Mouse (Mus musculus) ES-E14 (cell line): ENCODE results near the gene Pam. TPM values are rescaled to one million over a fixed set of nuclear protein-coding genes. Genes with fewer than 3 reads are reported as not detected.

Experiments used
- DNase-seq: peaks from one replicate; pipeline ENCODE4 v3.0.0-alpha.2; 2013; ENCODE audit warnings: low read depth, low spot score
- H3K27ac ChIP-seq: 2 replicates; pipeline ENCODE4 v1.5.1; 2012; ENCODE audit warnings: low read depth, mild to moderate bottlenecking, low read length, moderate library complexity, mixed read lengths; ENCODE audit not compliant: poor library complexity, insufficient read depth, severe bottlenecking
- H3K36me3 ChIP-seq: 2 replicates; pipeline ENCODE4 v1.6.1; 2012; ENCODE audit warnings: mild to moderate bottlenecking, low read length, moderate library complexity, mixed read lengths; ENCODE audit not compliant: control insufficient read depth, poor library complexity, insufficient read depth, severe bottlenecking
- H3K4me1 ChIP-seq, 2 experiments: fragments of 150-350 bp in 1 of 2; sonication (generic) in 1 of 2; 2 replicates each; pipeline ENCODE4 v1.6.1; 2012; ENCODE audit warnings: low read length in 2 of 2, mild to moderate bottlenecking in 1 of 2, mixed read lengths in 1 of 2; ENCODE audit not compliant: control insufficient read depth in 2 of 2, insufficient read depth in 2 of 2, poor library complexity in 1 of 2
- H3K4me3 ChIP-seq, 2 experiments: fragments of 150-350 bp in 1 of 2; sonication (generic) in 1 of 2; 2 replicates each; pipeline ENCODE4 v1.5.1; 2012; ENCODE audit warnings: low read length in 2 of 2, low read depth in 1 of 2, mild to moderate bottlenecking in 1 of 2, mixed read lengths in 1 of 2; ENCODE audit not compliant: insufficient read depth in 1 of 2, poor library complexity in 1 of 2, severe bottlenecking in 1 of 2
- H3K9ac ChIP-seq: 2 replicates; pipeline ENCODE4 v1.6.1; 2012; ENCODE audit warnings: low read depth, mild to moderate bottlenecking, low read length, mixed read lengths; ENCODE audit not compliant: poor library complexity, insufficient read depth, severe bottlenecking
- H3K9me3 ChIP-seq: fragments of 150-350 bp; sonication (generic); 2 replicates; pipeline ENCODE4 v1.6.1; 2012; ENCODE audit warnings: low read depth, mild to moderate bottlenecking, low read length; ENCODE audit not compliant: control insufficient read depth, insufficient read depth
- CHD2 ChIP-seq: IDR thresholded peaks from 2 replicates; pipeline ENCODE4 v1.6.1; 2014; ENCODE audit warnings: mild to moderate bottlenecking, low read depth, low read length, inconsistent platforms
- HCFC1 ChIP-seq: IDR thresholded peaks from 2 replicates; pipeline ENCODE4 v1.6.1; 2012; ENCODE audit warnings: low read length, inconsistent platforms, borderline replicate concordance; ENCODE audit not compliant: insufficient read depth
- MAFK ChIP-seq: IDR thresholded peaks from 2 replicates; pipeline ENCODE4 v1.6.1; 2014; ENCODE audit warnings: mild to moderate bottlenecking, low read depth, low read length, inconsistent platforms; ENCODE audit not compliant: insufficient read depth
- ZC3H11A ChIP-seq: IDR thresholded peaks from 2 replicates; pipeline ENCODE4 v1.6.1; 2012; ENCODE audit warnings: low read depth, mild to moderate bottlenecking, inconsistent platforms, low read length, borderline replicate concordance
- ZNF384 ChIP-seq: IDR thresholded peaks from 2 replicates; pipeline ENCODE4 v1.6.1; 2012; ENCODE audit warnings: low read depth, low read length, inconsistent platforms
- in situ Hi-C, 2 experiments: fragments of 600-800 bp; cut with MboI; formaldehyde crosslinking; loops; one replicate each; pipeline ENCODE4 v1.15.1; 2025; ENCODE audit warnings: low sequenced_read_pairs in 2 of 2, inconsistent platforms in 1 of 2; ENCODE audit not compliant: unreplicated experiment in 2 of 2
- total RNA-seq: library from RNA; depleted of rRNA; stranded (reverse); fragments of 300-350 nt; gene quantifications from 2 replicates; pipeline ENCODE4 v1.2.3, GENCODE M21; 2012

The Pam gene
- total RNA-seq, 1 experiment, result 16.0 TPM

- H3K4me1 ChIP-seq, result peaks cover 0 to 2% of the 10 kb centered on the region in 2 experiments; a peak in 1 of 4 replicates
- no peaks in the 10 kb centered on the region for H3K36me3 ChIP-seq
- 0 out of 4 replicates have a peak overlapping the region, but pooled peaks of 1 of the 2 experiments have one; percentile 19 for H3K4me3 ChIP-seq
- H3K9ac ChIP-seq, result no peak overlapping the region
- H3K27ac ChIP-seq, result no peak overlapping the region
- DNase-seq, result no peak
- H3K9me3 ChIP-seq, result no peaks in the 10 kb centered on the region
- TF ChIP-seq CHD2 (no peak), ZNF384 (peak; percentile 74)
- in situ Hi-C loops, result no loop called here
Observed at GRCm38 (mm10) chr1:97821282-97821681, 274.2 kb downstream of the Pam start.

GRCm38 (mm10) chr1:97809255-97809912 is 286.1 kb downstream of the Pam start:
- no peak for DNase-seq
- Histone ChIP-seq H3K4me3 (no peak overlapping the region), H3K27ac (no peak overlapping the region), H3K9ac (no peak overlapping the region), H3K4me1 (no peaks in the 10 kb centered on the region), H3K36me3 (no peaks in the 10 kb centered on the region), H3K9me3 (no peaks in the 10 kb centered on the region)
- TF ChIP-seq ZC3H11A (peak; percentile 26; the same call in 1 of the 2 replicates), CHD2 (no peak), HCFC1 (no peak)
- in situ Hi-C loops, result no loop called here

DNA sequence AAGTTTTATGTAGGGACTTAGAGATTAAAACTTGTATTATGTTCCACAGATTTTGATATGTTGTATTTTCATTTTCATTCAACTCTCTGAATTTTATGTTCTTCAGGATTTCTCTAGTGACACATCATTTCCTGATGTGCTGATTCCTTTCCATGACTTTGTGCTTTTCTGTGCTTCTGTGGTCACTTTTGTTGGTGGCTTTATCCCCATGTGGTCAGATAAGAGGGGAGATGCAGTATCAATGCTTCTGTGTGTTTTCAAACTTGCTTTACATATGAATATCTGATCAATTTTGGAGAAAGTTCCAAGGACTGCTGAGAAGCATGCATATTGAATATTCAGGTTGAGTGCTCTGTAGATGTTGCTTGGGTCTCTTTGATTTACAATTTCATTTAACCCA is 290.9 kb downstream of the Pam start:
- H3K4me3 ChIP-seq, result no peak overlapping the region
- H3K4me1 ChIP-seq, result no peaks in the 10 kb centered on the region
- no peaks in the 10 kb centered on the region for H3K36me3 ChIP-seq
- TF ChIP-seq HCFC1 (no peak), ZNF384 (no peak), CHD2 (no peak), MAFK (no peak), ZC3H11A (no peak)
- in situ Hi-C loops, result no loop called here
- H3K9ac ChIP-seq, result no peak overlapping the region
- H3K27ac ChIP-seq, result no peak overlapping the region
- DNase-seq, result no peak
- H3K9me3 ChIP-seq, result no peaks in the 10 kb centered on the region

- no peak for TF ChIP-seq CHD2
- no peak for TF ChIP-seq MAFK
- TF ChIP-seq HCFC1, result no peak
- TF ChIP-seq ZC3H11A, result no peak
- TF ChIP-seq ZNF384, result no peak
- Histone ChIP-seq H3K9ac (no peak overlapping the region), H3K4me1 (no peaks in the 10 kb centered on the region), H3K36me3 (no peaks in the 10 kb centered on the region), H3K9me3 (no peaks in the 10 kb centered on the region), H3K4me3 (no peak overlapping the region), H3K27ac (no peak overlapping the region)
- DNase-seq, result no peak
- in situ Hi-C loops, result no loop called here
Observed at GRCm38 (mm10) chr1:97802207-97802902, 293.1 kb downstream of the Pam start.

GRCm38 (mm10) chr1:97795936-97796335 is 299.5 kb downstream of the Pam start:
- H3K36me3 ChIP-seq, result no peaks in the 10 kb centered on the region
- no peak overlapping the region for H3K27ac ChIP-seq
- H3K4me1 ChIP-seq, result 0 out of 4 replicates have a peak, but pooled peaks cover 0 to 1% of the 10 kb centered on the region in 2 experiments
- no peak overlapping the region for H3K9ac ChIP-seq
- TF ChIP-seq HCFC1 (no peak), MAFK (no peak), CHD2 (no peak), ZC3H11A (no peak)
- H3K9me3 ChIP-seq, result no peaks in the 10 kb centered on the region
- H3K4me3 ChIP-seq, result no peak overlapping the region
- DNase-seq, result no peak
- in situ Hi-C loops, result no loop called here
